Mouse (Mus musculus) CH12.LX (cell line): Measurements from ENCODE around the gene Cyp2e1. TPM values are rescaled to one million over a fixed set of nuclear protein-coding genes. Genes with fewer than 3 reads are reported as not detected.
"Not testable (repeated sequence)": the region's sequence is repeated elsewhere in the genome, so short reads cannot be mapped to it uniquely, and the experiment has no call there.

Source experiments
- DNase-seq: peaks from one replicate; pipeline ENCODE4 v3.0.0-alpha.2; 2013; ENCODE audit errors: extremely low read depth
- H3K27ac ChIP-seq: 2 replicates; pipeline ENCODE4 v1.5.1; 2012; ENCODE audit warnings: low read depth, mild to moderate bottlenecking, control low read depth, moderate library complexity; ENCODE audit not compliant: insufficient read depth
- H3K27me3 ChIP-seq: replicated peaks from 2 replicates; pipeline ENCODE3; 2012; ENCODE audit warnings: inconsistent platforms
- H3K36me3 ChIP-seq, 2 experiments: replicated peaks in 1 of 2; 2 replicates each; pipeline versions ENCODE3 to v1.6.1; 2012; ENCODE audit warnings: inconsistent platforms in 1 of 2, low read length in 1 of 2, mild to moderate bottlenecking in 1 of 2, mixed read lengths in 1 of 2, moderate library complexity in 1 of 2; ENCODE audit not compliant: control insufficient read depth in 1 of 2, insufficient read depth in 1 of 2
- H3K4me1 ChIP-seq, 2 experiments: 2 replicates each; pipeline ENCODE4 v1.6.1; 2012; ENCODE audit warnings: inconsistent platforms in 1 of 2, moderate library complexity in 1 of 2; ENCODE audit not compliant: insufficient read depth in 2 of 2, control insufficient read depth in 1 of 2
- H3K4me2 ChIP-seq: 2 replicates; pipeline ENCODE4 v1.6.1; 2012; ENCODE audit warnings: low read depth, mild to moderate bottlenecking, control low read depth; ENCODE audit not compliant: poor library complexity, insufficient read depth, severe bottlenecking
- H3K4me3 ChIP-seq, 3 experiments: fragments of 150-350 bp in 1 of 3; sonication (generic) in 1 of 3; replicated peaks in 1 of 3; 2 replicates each; pipeline versions ENCODE3 to v1.5.1; 2011 to 2012; ENCODE audit warnings: low read depth in 2 of 3, low read length in 2 of 3, mild to moderate bottlenecking in 2 of 3, moderate library complexity in 2 of 3, control low read depth in 1 of 3, improper control_type of control experiment in 1 of 3, inconsistent platforms in 1 of 3, mixed read lengths in 1 of 3; ENCODE audit not compliant: poor library complexity in 1 of 3
- H3K79me2 ChIP-seq: replicated peaks from 2 replicates; pipeline ENCODE4 v1.6.1; 2012; ENCODE audit warnings: mild to moderate bottlenecking, moderate library complexity; ENCODE audit not compliant: control insufficient read depth, poor library complexity, insufficient read depth, severe bottlenecking; ENCODE audit errors: extremely low read depth
- H3K9ac ChIP-seq: 2 replicates; pipeline ENCODE4 v1.6.1; 2012; ENCODE audit warnings: low read depth, mild to moderate bottlenecking, control low read depth, moderate library complexity; ENCODE audit not compliant: insufficient read depth
- H3K9me3 ChIP-seq: replicated peaks from 2 replicates; pipeline ENCODE3; 2012; ENCODE audit warnings: low read length, inconsistent platforms, mixed read lengths
- CHD1 ChIP-seq: IDR thresholded peaks from 2 replicates; pipeline ENCODE4 v1.6.1; 2012; ENCODE audit warnings: low read depth, low read length, improper control_type of control experiment, inconsistent platforms
- CHD2 ChIP-seq: IDR thresholded peaks from 2 replicates; pipeline ENCODE4 v1.6.1; 2011; ENCODE audit warnings: low read length, improper control_type of control experiment
- CTCF ChIP-seq, 2 experiments: IDR thresholded peaks in 1 of 2; conservative IDR thresholded peaks in 1 of 2; 2 replicates each; pipeline ENCODE4 v1.5.1; 2011 to 2012; ENCODE audit warnings: low read depth in 2 of 2, low read length in 2 of 2, improper control_type of control experiment in 1 of 2, inconsistent platforms in 1 of 2, mild to moderate bottlenecking in 1 of 2, moderate library complexity in 1 of 2
- E2F4 ChIP-seq: IDR thresholded peaks from 2 replicates; pipeline ENCODE4 v1.6.1; 2011; ENCODE audit warnings: low read depth, low read length, improper control_type of control experiment; ENCODE audit not compliant: insufficient replicate concordance
- GABPA ChIP-seq: IDR thresholded peaks from 2 replicates; pipeline ENCODE4 v1.6.1; 2012; ENCODE audit warnings: low read depth, low read length, improper control_type of control experiment, inconsistent platforms; ENCODE audit not compliant: insufficient replicate concordance
- HCFC1 ChIP-seq: IDR thresholded peaks from 2 replicates; pipeline ENCODE4 v1.6.1; 2012; ENCODE audit warnings: low read depth, mild to moderate bottlenecking, inconsistent platforms, low read length, improper control_type of control experiment
- IRF4 ChIP-seq: IDR thresholded peaks from 2 replicates; pipeline ENCODE4 v1.6.1; 2014; ENCODE audit warnings: low read depth, mild to moderate bottlenecking, inconsistent platforms, low read length, improper control_type of control experiment
- JUN ChIP-seq: IDR thresholded peaks from 2 replicates; pipeline ENCODE4 v1.6.1; 2011; ENCODE audit warnings: low read depth, mild to moderate bottlenecking, low read length, improper control_type of control experiment, moderate library complexity; ENCODE audit not compliant: insufficient read depth
- KAT2A ChIP-seq: IDR thresholded peaks from 2 replicates; pipeline ENCODE4 v1.6.1; 2012; ENCODE audit warnings: low read length, improper control_type of control experiment, inconsistent platforms; ENCODE audit not compliant: insufficient replicate concordance
- MAX ChIP-seq: IDR thresholded peaks from 2 replicates; pipeline ENCODE4 v1.6.1; 2011; ENCODE audit warnings: low read length, improper control_type of control experiment
- MEF2A ChIP-seq: IDR thresholded peaks from 2 replicates; pipeline ENCODE4 v1.6.1; 2014; ENCODE audit warnings: low read depth, mild to moderate bottlenecking, inconsistent platforms, low read length, improper control_type of control experiment, borderline replicate concordance
- MYC ChIP-seq: IDR thresholded peaks from 2 replicates; pipeline ENCODE4 v1.6.1; 2011; ENCODE audit warnings: low read depth, mild to moderate bottlenecking, improper control_type of control experiment, low read length
- POLR2A ChIP-seq: IDR thresholded peaks from 2 replicates; pipeline ENCODE4 v1.6.1; 2011; ENCODE audit warnings: low read depth, mild to moderate bottlenecking, improper control_type of control experiment, low read length
- POLR2AphosphoS2 ChIP-seq: IDR thresholded peaks from 2 replicates; pipeline ENCODE4 v1.6.1; 2011; ENCODE audit warnings: low read depth, low read length, improper control_type of control experiment
- RCOR1 ChIP-seq: conservative IDR thresholded peaks from 2 replicates; pipeline ENCODE4 v1.6.1; 2012; ENCODE audit warnings: low read depth, mild to moderate bottlenecking, inconsistent platforms, low read length, improper control_type of control experiment
- SIN3A ChIP-seq: IDR thresholded peaks from 2 replicates; pipeline ENCODE4 v1.6.1; 2012; ENCODE audit warnings: low read length, improper control_type of control experiment, inconsistent platforms
- SMC3 ChIP-seq: IDR thresholded peaks from 2 replicates; pipeline ENCODE4 v1.6.1; 2011; ENCODE audit warnings: low read depth, low read length, improper control_type of control experiment
- UBTF ChIP-seq: IDR thresholded peaks from 2 replicates; pipeline ENCODE4 v1.6.1; 2012; ENCODE audit warnings: low read depth, mild to moderate bottlenecking, inconsistent platforms, low read length, improper control_type of control experiment, moderate library complexity
- USF2 ChIP-seq: conservative IDR thresholded peaks from 2 replicates; pipeline ENCODE4 v1.6.1; 2011; ENCODE audit warnings: low read depth, low read length, improper control_type of control experiment
- ZC3H11A ChIP-seq: IDR thresholded peaks from 2 replicates; pipeline ENCODE4 v1.6.1; 2012; ENCODE audit warnings: low read depth, mild to moderate bottlenecking, inconsistent platforms, low read length, improper control_type of control experiment
- dilution Hi-C: fragments of 300-500 bp; cut with MboI; formaldehyde crosslinking; loops from 2 replicates; pipeline ENCODE4 v1.14.3; 2020; ENCODE audit warnings: low sequenced_read_pairs; ENCODE audit not compliant: extremely low pct_unique_long_range_greater_than_20kb, extremely low pct_ligation_motif_present
- in situ Hi-C: fragments of 300-500 bp; cut with MboI; formaldehyde crosslinking; loops from 3 replicates; pipeline ENCODE4 v1.14.3; 2019; ENCODE audit warnings: low sequenced_read_pairs, low pct_ligation_motif_present, low pct_unique_long_range_greater_than_20kb, mixed read lengths
- polyA plus RNA-seq: library from polyadenylated mRNA; unstranded; fragments of >175 nt; gene quantifications from 2 replicates; pipeline ENCODE4 v1.2.1, GENCODE M21; 2012; ENCODE audit warnings: low read depth; ENCODE audit not compliant: insufficient read length
- total RNA-seq, 2 experiments: library from RNA; depleted of rRNA; stranded (reverse); fragments of 300-350 nt in 1 of 2; fragments of >200 nt in 1 of 2; gene quantifications; 2 replicates each; pipeline ENCODE4 v1.2.3; 2012 to 2014

Gene Cyp2e1
- total and polyA plus RNA-seq, 3 experiments = not detected

- Histone ChIP-seq H3K4me1 (no peaks in the 10 kb centered on the region), H3K4me2 (no peak overlapping the region), H3K9ac (no peak overlapping the region), H3K27ac (no peak overlapping the region), H3K27me3 (peaks cover 64% of the 10 kb centered on the region), H3K9me3 (peaks cover 5% of the 10 kb centered on the region), H3K79me2 (no peaks in the 10 kb centered on the region), H3K4me3 (no peak overlapping the region), H3K36me3 (no peaks in the 10 kb centered on the region)
- no peak for DNase-seq
- no peak for TF ChIP-seq SMC3
- TF ChIP-seq IRF4 = no peak
- TF ChIP-seq CTCF (conservative IDR thresholded peaks at IDR 0.05 in 1 of 2, IDR thresholded peaks at IDR 0.05 in 1 of 2; ENCODE audit: low read depth in 2 of 2, low read length in 2 of 2) = no peak
- no peak for TF ChIP-seq HCFC1
- no peak for TF ChIP-seq GABPA
- in situ Hi-C loops (no loop called here), dilution Hi-C loops (no loop called here)
Measured at GRCm38 (mm10) chr7:140754556-140754955, 9.0 kb upstream of the Cyp2e1 start.

GRCm38 (mm10) chr7:140756151-140756854, 7.2 kb upstream of the Cyp2e1 start:
- DNase-seq = no peak
- in situ Hi-C loops = no loop called here
- dilution Hi-C loops = no loop called here

GRCm38 (mm10) chr7:140760647-140761046, 2.9 kb upstream of the Cyp2e1 start:
- in situ Hi-C loops = no loop called here
- H3K9me3 ChIP-seq = peaks cover 2% of the 10 kb centered on the region
- H3K4me3 ChIP-seq = no peak overlapping the region
- H3K27ac ChIP-seq = no peak overlapping the region
- TF ChIP-seq E2F4 (no peak), JUN (no peak), MAX (no peak), KAT2A (no peak), MEF2A (no peak), UBTF (no peak), GABPA (no peak), IRF4 (no peak), MYC (no peak)
- H3K4me2 ChIP-seq = no peak overlapping the region
- H3K27me3 ChIP-seq = peaks cover 68% of the 10 kb centered on the region
- H3K36me3 ChIP-seq = no peaks in the 10 kb centered on the region
- dilution Hi-C loops = no loop called here
- H3K4me1 ChIP-seq = no peaks in the 10 kb centered on the region
- H3K79me2 ChIP-seq = no peaks in the 10 kb centered on the region
- H3K9ac ChIP-seq = no peak overlapping the region
- DNase-seq = no peak

More at GRCm38 (mm10) chr7:140756151-140756854, 7.2 kb upstream of the Cyp2e1 start:
- no peak overlapping the region for H3K4me3 ChIP-seq
- no peak overlapping the region for H3K4me2 ChIP-seq
- no peaks in the 10 kb centered on the region for H3K4me1 ChIP-seq
- H3K9ac ChIP-seq = no peak overlapping the region
- no peaks in the 10 kb centered on the region for H3K79me2 ChIP-seq
- H3K36me3 ChIP-seq = no peaks in the 10 kb centered on the region
- H3K27me3 ChIP-seq = peaks cover 62% of the 10 kb centered on the region
- H3K9me3 ChIP-seq = peaks cover 5% of the 10 kb centered on the region
- H3K27ac ChIP-seq = no peak overlapping the region
- TF ChIP-seq IRF4 = no peak
- TF ChIP-seq RCOR1 = no peak
- no peak for TF ChIP-seq CHD1
- no peak for TF ChIP-seq POLR2AphosphoS2
- TF ChIP-seq SIN3A = no peak
- no peak for TF ChIP-seq MYC
- TF ChIP-seq USF2 = no peak
- TF ChIP-seq POLR2A = no peak
- no peak for TF ChIP-seq ZC3H11A
- TF ChIP-seq CHD2 = no peak

GRCm38 (mm10) chr7:140765391-140765790, 1.9 kb downstream of the Cyp2e1 start:
- H3K79me2 ChIP-seq, H3K4me3 ChIP-seq, H3K9ac ChIP-seq, DNase-seq, H3K27ac ChIP-seq, H3K9me3 ChIP-seq, in situ Hi-C loops, H3K4me1 ChIP-seq, H3K36me3 ChIP-seq, dilution Hi-C loops, H3K4me2 ChIP-seq: not testable (repeated sequence)
- H3K27me3 ChIP-seq = peaks cover 90% of the 10 kb centered on the region
